Mouse (Mus musculus): ENCODE measurements around the gene Cbarp. TPM values are rescaled to one million over a fixed set of nuclear protein-coding genes. Genes with fewer than 3 reads are reported as not detected.

Gene Cbarp
- total and polyA plus RNA-seq, 3 experiments, result 0.19 to 2.4 (median 2.3) TPM

- TF ChIP-seq BHLHE40 (IDR thresholded peaks at IDR 0.05; ENCODE audit: low read depth, low read length), result no peak; the same call in 1 of the 2 replicates
- TF ChIP-seq MEF2A (IDR thresholded peaks at IDR 0.05; ENCODE audit: borderline replicate concordance, low read depth, low read length), result peak; percentile 46; the same call in 1 of the 2 replicates
- no peak for TF ChIP-seq RAD21 (IDR thresholded peaks at IDR 0.05; ENCODE audit: low read depth, low read length)
- 0 out of 2 replicates have a peak, but pooled peaks have one; percentile 66 for TF ChIP-seq MAZ (IDR thresholded peaks at IDR 0.05; ENCODE audit: low read depth, low read length)
- peak; percentile 64; the same call in 1 of the 2 replicates for TF ChIP-seq ZMIZ1 (IDR thresholded peaks at IDR 0.05; ENCODE audit: low read depth, low read length)
- TF ChIP-seq UBTF (IDR thresholded peaks at IDR 0.05; ENCODE audit: low read depth, low read length), result no peak
- TF ChIP-seq JUND (conservative IDR thresholded peaks at IDR 0.05; ENCODE audit: low read depth, low read length), result no peak
- peak; percentile 89 for TF ChIP-seq MYC (IDR thresholded peaks at IDR 0.05; ENCODE audit: low read depth, low read length)
- TF ChIP-seq ZC3H11A (IDR thresholded peaks at IDR 0.05; ENCODE audit: low read depth, low read length), result no peak
These were observed 1.3 kb upstream of the Cbarp start (continued) for GRCm38 (mm10) chr10:80141786-80142529.

GRCm38 (mm10) chr10:80141243-80141642 is 608 bp upstream of the Cbarp start:
- dilution Hi-C loops (cut with MboI; ENCODE audit: extremely low pct_ligation_motif_present, extremely low pct_unique_long_range_greater_than_20kb, low sequenced_read_pairs), result no loop called here
- in situ Hi-C loops (cut with MboI; ENCODE audit: low pct_ligation_motif_present, low pct_unique_long_range_greater_than_20kb, low sequenced_read_pairs), result loop anchor here (5.0 kb wide), 1 partner anchor 154 kb away; the partner anchor contains the start of gene Cnn2
- peak; percentile 59; the same call in 1 of the 2 replicates for TF ChIP-seq MEF2A (IDR thresholded peaks at IDR 0.05; ENCODE audit: borderline replicate concordance, low read depth, low read length)
- no peak for TF ChIP-seq CHD1 (IDR thresholded peaks at IDR 0.05; ENCODE audit: low read depth, low read length)
- TF ChIP-seq NELFE (IDR thresholded peaks at IDR 0.05; ENCODE audit: low read depth, low read length), result no peak; the same call in 1 of the 2 replicates
- TF ChIP-seq ZMIZ1 (IDR thresholded peaks at IDR 0.05; ENCODE audit: low read depth, low read length), result no peak; the same call in 1 of the 2 replicates
- TF ChIP-seq ELF1 (IDR thresholded peaks at IDR 0.05; ENCODE audit: low read depth, low read length), result peak; percentile 84
- TF ChIP-seq MAZ (IDR thresholded peaks at IDR 0.05; ENCODE audit: low read depth, low read length), result peak; percentile 97
- peak; percentile 19; the same call in 1 of the 2 replicates for TF ChIP-seq MAX (IDR thresholded peaks at IDR 0.05; ENCODE audit: low read length)
- TF ChIP-seq TCF12 (IDR thresholded peaks at IDR 0.05; ENCODE audit: low read depth, low read length), result peak; percentile 82; the same call in 1 of the 2 replicates
- peak; percentile 79 for TF ChIP-seq HCFC1 (IDR thresholded peaks at IDR 0.05; ENCODE audit: low read depth, low read length)
- TF ChIP-seq JUND (conservative IDR thresholded peaks at IDR 0.05; ENCODE audit: low read depth, low read length), result peak; percentile 82
- TF ChIP-seq ETS1 (conservative IDR thresholded peaks at IDR 0.05; ENCODE audit: low read depth, low read length), result peak; percentile 83
- peak; percentile 64; the same call in 1 of the 2 replicates for TF ChIP-seq MYC (IDR thresholded peaks at IDR 0.05; ENCODE audit: low read depth, low read length)
- TF ChIP-seq KAT2A (IDR thresholded peaks at IDR 0.05; ENCODE audit: insufficient replicate concordance, low read length), result no peak
- peak; percentile 41; the same call in 1 of the 2 replicates for TF ChIP-seq ZC3H11A (IDR thresholded peaks at IDR 0.05; ENCODE audit: low read depth, low read length)
- TF ChIP-seq CTCF (conservative IDR thresholded peaks at IDR 0.05 in 1 of 2, IDR thresholded peaks at IDR 0.05 in 1 of 2; ENCODE audit: low read depth in 2 of 2, low read length in 2 of 2), result peak in 1 of 2 experiments; percentile 89; a peak in 2 of 4 replicates
- peak; percentile 98 for TF ChIP-seq BHLHE40 (IDR thresholded peaks at IDR 0.05; ENCODE audit: low read depth, low read length)
- TF ChIP-seq JUN (IDR thresholded peaks at IDR 0.05; ENCODE audit: insufficient read depth, low read depth, low read length), result peak; percentile 91
- TF ChIP-seq TBP (conservative IDR thresholded peaks at IDR 0.05; ENCODE audit: low read depth, low read length), result no peak
- TF ChIP-seq RAD21 (IDR thresholded peaks at IDR 0.05; ENCODE audit: low read depth, low read length), result peak; percentile 87
- TF ChIP-seq CHD2 (IDR thresholded peaks at IDR 0.05; ENCODE audit: low read length), result peak; percentile 84; the same call in 1 of the 2 replicates
- TF ChIP-seq USF2 (conservative IDR thresholded peaks at IDR 0.05; ENCODE audit: low read depth, low read length), result no peak
- peak; percentile 75; the same call in 1 of the 2 replicates for TF ChIP-seq IRF4 (IDR thresholded peaks at IDR 0.05; ENCODE audit: low read depth, low read length)
- 0 out of 2 replicates have a peak, but pooled peaks have one; percentile 43 for TF ChIP-seq UBTF (IDR thresholded peaks at IDR 0.05; ENCODE audit: low read depth, low read length)
- TF ChIP-seq ZNF384 (IDR thresholded peaks at IDR 0.05; ENCODE audit: low read depth, low read length), result no peak
- TF ChIP-seq EP300 (IDR thresholded peaks at IDR 0.05; ENCODE audit: low read length), result no peak; the same call in 1 of the 2 replicates
- TF ChIP-seq RCOR1 (conservative IDR thresholded peaks at IDR 0.05; ENCODE audit: low read depth, low read length), result peak; percentile 2; the same call in 1 of the 2 replicates
- TF ChIP-seq ZKSCAN1 (IDR thresholded peaks at IDR 0.05; ENCODE audit: borderline replicate concordance, low read depth, low read length), result no peak
- no peak for TF ChIP-seq E2F4 (IDR thresholded peaks at IDR 0.05; ENCODE audit: insufficient replicate concordance, low read depth, low read length)
- peak; percentile 52; the same call in 1 of the 2 replicates for TF ChIP-seq POLR2AphosphoS2 (IDR thresholded peaks at IDR 0.05; ENCODE audit: low read depth, low read length)
- no peak for TF ChIP-seq USF1 (IDR thresholded peaks at IDR 0.05; ENCODE audit: low read depth, low read length)
- peak; percentile 85 for TF ChIP-seq SMC3 (IDR thresholded peaks at IDR 0.05; ENCODE audit: low read depth, low read length)
- TF ChIP-seq MXI1 (IDR thresholded peaks at IDR 0.05; ENCODE audit: low read depth, low read length), result peak; percentile 79

More at GRCm38 (mm10) chr10:80141243-80141642, 608 bp upstream of the Cbarp start:
- peak overlapping the region; percentile 72 for H3K4me2 ChIP-seq (ENCODE audit: insufficient read depth, low read depth, poor library complexity, severe bottlenecking)
- H3K27me3 ChIP-seq (replicated peaks), result peaks cover 25% of the 10 kb centered on the region
- H3K36me3 ChIP-seq (replicated peaks in 1 of 2; ENCODE audit: control insufficient read depth in 1 of 2, insufficient read depth in 1 of 2, low read length in 1 of 2), result peaks cover 26 to 29% of the 10 kb centered on the region in 2 experiments
- peak overlapping the region; percentile 58 to 84 (median 80) for H3K4me3 ChIP-seq (replicated peaks in 1 of 3; ENCODE audit: low read depth in 2 of 3, low read length in 2 of 3, poor library complexity in 1 of 3)
- H3K27ac ChIP-seq (ENCODE audit: insufficient read depth, low read depth), result peak overlapping the region; percentile 21; the same call in 1 of the 2 replicates
- H3K4me1 ChIP-seq (ENCODE audit: control insufficient read depth in 1 of 2, insufficient read depth in 2 of 2), result peaks cover 23 to 59% of the 10 kb centered on the region in 2 experiments
- H3K9ac ChIP-seq (ENCODE audit: insufficient read depth, low read depth), result peak overlapping the region; percentile 57
- no peaks in the 10 kb centered on the region for H3K9me3 ChIP-seq (replicated peaks; ENCODE audit: low read length)
- peak; percentile 96 for DNase-seq (ENCODE audit: extremely low read depth)
- H3K79me2 ChIP-seq (replicated peaks; ENCODE audit: control insufficient read depth, extremely low read depth, insufficient read depth, poor library complexity, severe bottlenecking), result peaks cover 18% of the 10 kb centered on the region
